Mouse (Mus musculus): ENCODE data around the gene Frmd4a. TPM values are rescaled to one million over a fixed set of nuclear protein-coding genes. Genes with fewer than 3 reads are reported as not detected.

The Frmd4a gene
- total and polyA plus RNA-seq, 3 experiments, result 32.6 to 55.7 (median 43.6) TPM

DNA sequence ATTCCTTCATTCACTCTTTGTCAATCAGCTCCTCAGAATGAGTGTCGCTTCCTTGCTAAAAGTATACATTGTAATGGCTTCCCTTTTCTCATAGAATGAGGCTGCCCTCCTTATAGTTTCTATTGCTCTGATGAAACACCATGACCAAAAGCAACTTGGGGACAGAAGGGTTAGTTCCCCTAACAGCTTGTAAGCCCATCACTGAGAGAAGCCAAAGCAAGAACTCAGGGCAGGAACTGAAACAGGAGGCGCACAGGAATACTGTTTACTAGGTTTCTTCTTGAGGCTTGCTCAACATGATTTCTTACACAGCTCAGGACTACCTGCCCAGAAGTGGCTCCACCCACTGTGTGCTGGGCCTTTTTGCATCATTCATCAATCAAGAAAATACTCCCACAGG lies 273.0 kb downstream of the Frmd4a start:
- ATAC-seq (ENCODE audit: extremely low read depth, insufficient number of reproducible peaks, low FRiP score, poor library complexity, severe bottlenecking) (no peak), DNase-seq (ENCODE audit: low spot score) (no peak)
- Histone ChIP-seq H3K36me3 (replicated peaks) (no peaks in the 10 kb centered on the region), H3K4me1 (ENCODE audit: insufficient read depth, low read depth, low read length) (no peaks in the 10 kb centered on the region), H3K9me3 (replicated peaks) (no peaks in the 10 kb centered on the region), H3K4me3 (ENCODE audit: low read depth, low read length) (no peak overlapping the region), H3K27me3 (ENCODE audit: insufficient read depth, low read length) (no peaks in the 10 kb centered on the region)
- TF ChIP-seq POLR2AphosphoS5 (IDR thresholded peaks at IDR 0.05; ENCODE audit: insufficient replicate concordance, low read depth, low read length) (no peak), TAL1 (conservative IDR thresholded peaks at IDR 0.05; ENCODE audit: low read depth, low read length) (no peak), CTCF (IDR thresholded peaks at IDR 0.05; ENCODE audit: low read depth, low read length) (no peak), GATA1 (IDR thresholded peaks at IDR 0.05; ENCODE audit: borderline replicate concordance, low read length) (no peak), GATA2 (IDR thresholded peaks at IDR 0.05; ENCODE audit: borderline replicate concordance, low read depth, low read length) (no peak)

DNA sequence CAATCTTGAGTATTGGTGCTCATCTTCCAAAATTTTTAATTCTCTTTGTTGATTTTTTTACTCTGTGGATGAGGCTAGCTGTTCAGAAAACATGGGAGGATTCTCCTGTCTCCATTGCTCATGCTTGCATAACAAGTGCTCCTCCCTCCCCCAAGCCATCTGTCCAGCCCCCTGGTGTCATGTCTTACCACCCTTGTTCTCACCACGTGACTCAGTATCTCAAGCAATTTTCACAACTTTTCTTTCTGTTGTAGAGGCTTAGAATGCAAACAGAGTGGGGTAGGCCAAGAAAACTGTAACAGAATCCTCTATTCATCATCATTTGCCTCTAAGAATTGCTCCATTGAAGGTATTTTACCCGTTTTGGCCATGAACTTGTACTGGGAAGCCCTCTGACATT lies 273.6 kb downstream of the Frmd4a start:
- H3K36me3 ChIP-seq (replicated peaks), result no peaks in the 10 kb centered on the region
- no peaks in the 10 kb centered on the region for H3K27me3 ChIP-seq (ENCODE audit: insufficient read depth, low read length)
- no peaks in the 10 kb centered on the region for H3K4me1 ChIP-seq (ENCODE audit: insufficient read depth, low read depth, low read length)
- ATAC-seq (ENCODE audit: extremely low read depth, insufficient number of reproducible peaks, low FRiP score, poor library complexity, severe bottlenecking) (no peak), DNase-seq (ENCODE audit: low spot score) (no peak)
- no peaks in the 10 kb centered on the region for H3K9me3 ChIP-seq (replicated peaks)
- TF ChIP-seq POLR2AphosphoS5 (IDR thresholded peaks at IDR 0.05; ENCODE audit: insufficient replicate concordance, low read depth, low read length), result no peak
- no peak for TF ChIP-seq GATA1 (IDR thresholded peaks at IDR 0.05; ENCODE audit: borderline replicate concordance, low read length)
- TF ChIP-seq TAL1 (conservative IDR thresholded peaks at IDR 0.05; ENCODE audit: low read depth, low read length), result no peak
- TF ChIP-seq GATA2 (IDR thresholded peaks at IDR 0.05; ENCODE audit: borderline replicate concordance, low read depth, low read length), result no peak
- H3K4me3 ChIP-seq (ENCODE audit: low read depth, low read length), result no peak overlapping the region

DNA sequence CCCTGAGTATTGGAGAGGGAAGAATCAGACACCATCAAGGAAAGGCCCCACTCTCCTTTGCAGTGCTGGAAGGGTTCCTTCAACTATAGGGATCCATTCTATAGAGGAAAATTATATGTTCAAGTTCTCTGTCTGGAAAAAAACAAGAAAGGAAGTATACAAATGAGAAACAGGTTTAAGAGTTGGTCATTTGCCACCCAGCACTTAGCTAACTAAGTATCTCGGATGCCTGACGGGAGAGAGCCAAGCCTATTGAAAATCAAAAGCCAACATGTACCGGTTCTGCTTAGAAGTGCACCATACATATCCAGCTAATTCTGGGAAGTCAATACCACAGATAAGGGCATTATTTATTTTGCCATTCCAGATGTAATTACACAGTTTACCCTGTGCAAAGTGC lies 274.2 kb downstream of the Frmd4a start:
- TF ChIP-seq TAL1 (conservative IDR thresholded peaks at IDR 0.05; ENCODE audit: low read depth, low read length) (no peak), GATA2 (IDR thresholded peaks at IDR 0.05; ENCODE audit: borderline replicate concordance, low read depth, low read length) (no peak), POLR2AphosphoS5 (IDR thresholded peaks at IDR 0.05; ENCODE audit: insufficient replicate concordance, low read depth, low read length) (no peak), GATA1 (IDR thresholded peaks at IDR 0.05; ENCODE audit: borderline replicate concordance, low read length) (no peak), CTCF (IDR thresholded peaks at IDR 0.05; ENCODE audit: low read depth, low read length) (no peak)
- Histone ChIP-seq H3K4me3 (ENCODE audit: low read depth, low read length) (no peak overlapping the region), H3K27me3 (ENCODE audit: insufficient read depth, low read length) (no peaks in the 10 kb centered on the region), H3K4me1 (ENCODE audit: insufficient read depth, low read depth, low read length) (no peaks in the 10 kb centered on the region), H3K9me3 (replicated peaks) (no peaks in the 10 kb centered on the region), H3K36me3 (replicated peaks) (no peaks in the 10 kb centered on the region)
- ATAC-seq (ENCODE audit: extremely low read depth, insufficient number of reproducible peaks, low FRiP score, poor library complexity, severe bottlenecking) (no peak), DNase-seq (ENCODE audit: low spot score) (no peak)

DNA sequence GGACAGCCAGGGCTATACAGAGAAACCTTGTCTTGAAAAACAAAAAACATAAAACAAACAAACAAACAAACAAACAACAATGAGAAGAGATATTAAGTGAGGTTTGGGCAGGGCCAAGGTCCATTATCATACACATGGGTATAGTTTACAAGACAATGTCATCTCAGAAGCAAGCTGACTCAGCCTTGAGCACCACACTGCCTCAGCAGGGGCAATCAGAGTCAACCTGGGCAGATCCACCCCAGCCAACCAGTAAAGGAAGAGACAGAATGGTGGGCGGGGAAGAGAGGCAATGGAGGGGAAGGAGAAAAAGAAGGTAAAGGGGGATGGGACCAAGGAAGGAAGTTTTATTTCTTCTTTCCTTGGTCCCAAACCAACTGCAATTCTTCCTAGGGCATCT lies 276.2 kb downstream of the Frmd4a start:
- Histone ChIP-seq H3K4me1 (ENCODE audit: insufficient read depth, low read depth, low read length) (no peaks in the 10 kb centered on the region), H3K4me3 (ENCODE audit: low read depth, low read length) (no peak overlapping the region), H3K9me3 (replicated peaks) (no peaks in the 10 kb centered on the region), H3K27me3 (ENCODE audit: insufficient read depth, low read length) (no peaks in the 10 kb centered on the region), H3K36me3 (replicated peaks) (no peaks in the 10 kb centered on the region)
- TF ChIP-seq POLR2AphosphoS5 (IDR thresholded peaks at IDR 0.05; ENCODE audit: insufficient replicate concordance, low read depth, low read length) (no peak), CTCF (IDR thresholded peaks at IDR 0.05; ENCODE audit: low read depth, low read length) (no peak), GATA2 (IDR thresholded peaks at IDR 0.05; ENCODE audit: borderline replicate concordance, low read depth, low read length) (no peak), GATA1 (IDR thresholded peaks at IDR 0.05; ENCODE audit: borderline replicate concordance, low read length) (no peak), TAL1 (conservative IDR thresholded peaks at IDR 0.05; ENCODE audit: low read depth, low read length) (no peak)
- no peak for ATAC-seq (ENCODE audit: extremely low read depth, insufficient number of reproducible peaks, low FRiP score, poor library complexity, severe bottlenecking)
- DNase-seq (ENCODE audit: low spot score), result no peak

DNA sequence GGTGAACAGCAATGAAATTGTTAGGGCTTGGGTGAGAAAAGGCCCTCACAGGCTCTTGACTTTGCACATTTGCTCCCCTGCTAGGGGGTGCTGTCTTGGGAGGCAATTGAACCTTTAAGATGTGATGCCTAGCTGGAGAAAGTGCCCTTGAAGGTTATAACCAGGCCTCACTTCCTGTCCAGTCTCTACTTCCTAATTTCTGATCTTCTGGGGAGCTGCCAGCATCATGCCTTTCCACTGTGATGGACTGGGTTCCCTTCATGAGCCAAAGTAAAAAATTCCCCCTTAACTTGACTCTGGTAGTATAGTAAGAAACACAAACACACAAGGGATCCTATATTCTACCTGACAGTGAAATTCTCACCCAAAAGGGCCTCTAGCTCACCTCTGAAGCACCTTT lies 278.1 kb downstream of the Frmd4a start:
- no peaks in the 10 kb centered on the region for H3K36me3 ChIP-seq (replicated peaks)
- H3K27me3 ChIP-seq (ENCODE audit: insufficient read depth, low read length), result no peaks in the 10 kb centered on the region
- no peaks in the 10 kb centered on the region for H3K4me1 ChIP-seq (ENCODE audit: insufficient read depth, low read depth, low read length)
- TF ChIP-seq CTCF (IDR thresholded peaks at IDR 0.05; ENCODE audit: low read depth, low read length) (no peak), GATA1 (IDR thresholded peaks at IDR 0.05; ENCODE audit: borderline replicate concordance, low read length) (no peak), GATA2 (IDR thresholded peaks at IDR 0.05; ENCODE audit: borderline replicate concordance, low read depth, low read length) (no peak), TAL1 (conservative IDR thresholded peaks at IDR 0.05; ENCODE audit: low read depth, low read length) (no peak), POLR2AphosphoS5 (IDR thresholded peaks at IDR 0.05; ENCODE audit: insufficient replicate concordance, low read depth, low read length) (no peak)
- no peak overlapping the region for H3K4me3 ChIP-seq (ENCODE audit: low read depth, low read length)
- ATAC-seq (ENCODE audit: extremely low read depth, insufficient number of reproducible peaks, low FRiP score, poor library complexity, severe bottlenecking) (no peak), DNase-seq (ENCODE audit: low spot score) (no peak)
- no peaks in the 10 kb centered on the region for H3K9me3 ChIP-seq (replicated peaks)

DNA sequence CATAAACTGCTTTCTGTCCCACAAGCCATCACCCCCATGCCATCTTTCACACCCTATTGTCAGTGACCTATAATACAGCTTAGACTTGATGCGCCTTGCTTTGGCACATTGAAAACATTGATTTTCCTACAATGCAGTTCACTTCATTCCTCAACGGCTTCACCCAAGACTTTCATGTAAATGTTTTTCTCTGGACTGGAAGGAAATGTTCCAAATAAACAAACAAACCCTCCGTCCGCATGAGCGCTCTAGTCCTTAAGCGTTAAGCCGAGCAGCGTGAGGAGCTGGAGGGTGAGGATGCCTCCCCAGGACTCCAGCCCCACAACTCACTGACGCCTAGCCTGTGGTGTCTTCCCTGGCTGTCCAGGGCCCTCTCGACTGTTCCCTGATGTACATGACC lies 279.4 kb downstream of the Frmd4a start:
- Histone ChIP-seq H3K27me3 (ENCODE audit: insufficient read depth, low read length) (no peaks in the 10 kb centered on the region), H3K4me1 (ENCODE audit: insufficient read depth, low read depth, low read length) (no peaks in the 10 kb centered on the region), H3K36me3 (replicated peaks) (no peaks in the 10 kb centered on the region), H3K9me3 (replicated peaks) (no peaks in the 10 kb centered on the region), H3K4me3 (ENCODE audit: low read depth, low read length) (no peak overlapping the region)
- no peak for TF ChIP-seq TAL1 (conservative IDR thresholded peaks at IDR 0.05; ENCODE audit: low read depth, low read length)
- no peak for TF ChIP-seq CTCF (IDR thresholded peaks at IDR 0.05; ENCODE audit: low read depth, low read length)
- TF ChIP-seq GATA1 (IDR thresholded peaks at IDR 0.05; ENCODE audit: borderline replicate concordance, low read length), result no peak
- TF ChIP-seq GATA2 (IDR thresholded peaks at IDR 0.05; ENCODE audit: borderline replicate concordance, low read depth, low read length), result no peak
- no peak for TF ChIP-seq POLR2AphosphoS5 (IDR thresholded peaks at IDR 0.05; ENCODE audit: insufficient replicate concordance, low read depth, low read length)
- DNase-seq (ENCODE audit: low spot score) (no peak), ATAC-seq (ENCODE audit: extremely low read depth, insufficient number of reproducible peaks, low FRiP score, poor library complexity, severe bottlenecking) (no peak)

All from G1E (cell line).